Mouse (Mus musculus) liver, postnatal 0 days (tissue): ENCODE measurements around the gene Ccdc190.

ENCODE experiments used
- CTCF ChIP-seq: sonication (generic); IDR thresholded peaks from 2 replicates; pipeline ENCODE4 v1.5.1; 2016; ENCODE audit warnings: antibody characterized with exemption, low read depth
- EP300 ChIP-seq: IDR thresholded peaks from 2 replicates; pipeline ENCODE4 v1.6.1; 2016; ENCODE audit warnings: antibody characterized with exemption, low read depth, mild to moderate bottlenecking

DNA sequence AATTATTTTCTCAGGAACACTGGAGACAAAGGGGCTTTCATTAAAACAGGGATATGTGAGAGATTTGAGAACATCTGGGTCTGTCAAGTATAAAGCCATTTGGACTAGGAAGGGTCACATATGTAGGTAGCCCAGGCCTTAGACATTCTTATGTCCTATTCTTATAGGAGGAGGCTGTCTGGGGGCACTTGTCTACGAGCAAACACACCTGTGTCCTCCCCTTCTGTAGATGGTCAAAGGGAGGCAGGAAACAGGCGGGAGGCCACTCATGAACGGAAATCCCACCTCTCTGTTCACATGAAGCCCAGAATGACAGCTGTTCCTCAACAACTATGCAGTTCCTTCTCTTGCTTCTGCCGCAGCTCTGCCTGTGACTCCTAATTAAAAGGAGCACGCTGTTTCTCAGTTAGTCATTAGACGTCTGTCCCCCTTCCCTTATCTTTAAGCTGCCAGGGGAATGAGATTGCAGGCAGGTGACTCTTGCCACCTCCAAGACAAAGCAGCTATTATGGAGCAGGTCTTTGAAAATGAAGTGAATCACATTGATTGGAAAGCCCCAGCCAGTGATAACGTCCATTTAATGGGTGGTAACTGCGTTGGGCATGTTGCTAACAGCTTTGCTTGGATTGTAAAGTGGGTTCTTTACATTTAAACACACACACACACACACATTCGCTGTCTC, 11.2 kb upstream of the Ccdc190 start:
- TF ChIP-seq CTCF: no peak
- TF ChIP-seq EP300: no peak
